Mouse (Mus musculus) urinary bladder, adult 18-20 months (tissue): ENCODE data around the gene Ergic1.

Source experiments
- DNase-seq, 2 experiments: peaks; one replicate each; pipeline ENCODE4 v3.0.0; 2022; ENCODE audit warnings: low spot score in 2 of 2, mixed read lengths in 2 of 2

Ergic1 gene

GRCm38 (mm10) chr17:26574701-26575100 is 13.4 kb downstream of the Ergic1 start:
- no peak for DNase-seq

DNA sequence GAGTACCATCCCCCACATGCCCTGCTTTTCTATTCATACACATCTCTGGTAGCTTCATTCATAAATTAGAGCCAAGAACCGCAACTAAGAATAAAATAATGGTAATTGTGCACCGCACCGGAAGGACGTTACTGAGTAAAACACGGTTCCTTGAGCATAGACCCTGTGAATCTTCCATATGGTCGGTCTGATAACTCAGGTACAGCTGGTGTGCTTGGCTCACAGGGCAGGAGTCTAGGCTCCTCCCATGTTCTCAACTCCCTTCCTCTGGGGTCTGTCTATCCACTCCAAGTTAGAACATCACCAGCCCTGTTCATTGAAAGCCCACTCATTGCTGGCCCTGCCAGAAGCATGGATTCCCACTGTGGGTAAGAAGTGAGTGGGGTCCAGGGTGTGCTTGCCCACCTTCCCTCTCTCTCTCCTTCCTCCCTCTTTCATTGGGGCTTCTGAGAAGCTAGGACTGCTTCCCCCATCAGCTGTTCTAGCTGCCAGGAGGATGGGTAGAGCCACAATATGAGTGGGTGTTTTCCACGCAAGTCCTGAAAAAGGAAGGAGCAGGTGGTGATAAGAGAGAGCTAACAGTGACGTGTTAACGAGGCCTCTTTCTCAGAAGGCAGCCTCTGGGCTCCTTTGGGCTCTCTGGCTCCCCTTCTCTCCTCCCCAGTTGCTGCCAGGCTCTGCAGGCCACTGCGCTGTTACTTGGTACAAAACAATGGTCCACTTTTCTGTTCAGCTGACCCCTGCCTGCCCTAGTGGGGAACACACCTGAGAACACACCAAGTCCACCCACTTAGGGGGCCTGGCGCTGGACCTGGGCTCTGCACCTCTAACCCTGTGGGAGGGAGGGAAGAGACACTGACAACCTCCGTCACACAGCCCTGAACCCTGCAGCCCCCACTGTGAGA is 14.7 kb downstream of the Ergic1 start:
- no peak for DNase-seq

DNA sequence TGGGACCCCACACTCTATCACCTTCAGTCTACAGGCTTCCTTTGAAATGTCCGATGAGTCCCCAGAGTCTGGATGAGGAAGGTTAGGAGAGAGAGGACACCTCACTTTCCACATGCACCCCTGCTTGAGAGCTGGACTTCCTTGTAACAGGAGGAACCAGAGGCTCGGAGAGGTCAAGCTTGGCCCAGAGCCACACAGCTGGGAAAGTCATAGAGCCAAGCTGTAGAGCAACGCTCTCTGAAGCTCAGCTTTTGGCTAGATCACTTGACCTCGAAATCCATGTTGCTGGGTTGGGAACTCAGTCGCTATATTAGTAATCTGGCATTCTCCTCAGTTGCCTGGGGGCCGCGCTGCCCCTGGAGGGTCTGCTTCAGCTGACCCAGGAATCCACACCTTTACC is 15.5 kb downstream of the Ergic1 start:
- DNase-seq, result no peak

DNA sequence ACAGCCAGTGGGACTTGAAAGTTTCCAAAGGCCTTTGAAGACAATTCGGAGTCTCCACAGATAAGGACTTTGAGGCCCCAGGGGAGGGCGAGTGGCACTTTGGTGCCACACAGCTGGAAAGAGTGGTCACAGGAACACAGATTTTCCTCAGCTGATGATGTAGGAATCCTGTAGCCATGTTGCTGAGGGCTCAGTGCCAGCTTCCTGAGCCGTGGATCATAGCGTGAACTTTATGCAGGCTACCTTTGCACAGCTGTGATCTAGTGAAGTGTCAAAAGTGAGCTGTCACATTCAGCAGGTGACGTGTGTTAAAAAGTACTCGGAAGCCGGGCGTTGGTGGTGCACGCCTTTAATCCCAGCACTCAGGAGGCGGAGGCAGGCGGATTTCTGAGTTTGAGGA is 16.0 kb downstream of the Ergic1 start:
- DNase-seq, result no peak

DNA sequence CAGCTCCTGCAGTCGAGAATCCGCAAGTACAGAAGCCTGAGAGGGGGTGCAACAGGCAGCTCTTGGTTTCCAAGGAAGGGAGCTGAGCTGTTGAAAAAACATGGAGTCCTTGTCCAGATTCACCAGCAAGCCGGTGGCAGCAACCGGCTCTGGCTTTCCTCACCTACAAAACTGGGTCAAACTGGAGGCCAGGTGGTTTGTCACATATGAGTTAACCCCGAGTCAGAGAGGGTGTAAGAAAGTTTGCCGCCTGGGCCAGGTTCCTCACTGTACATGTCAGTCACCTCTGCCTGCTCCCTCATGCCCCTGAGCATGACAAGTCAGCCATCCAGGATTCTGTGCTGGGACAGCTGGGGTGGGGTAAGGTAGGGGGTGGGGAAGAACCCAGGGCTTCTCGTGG is 16.9 kb downstream of the Ergic1 start:
- no peak for DNase-seq

DNA sequence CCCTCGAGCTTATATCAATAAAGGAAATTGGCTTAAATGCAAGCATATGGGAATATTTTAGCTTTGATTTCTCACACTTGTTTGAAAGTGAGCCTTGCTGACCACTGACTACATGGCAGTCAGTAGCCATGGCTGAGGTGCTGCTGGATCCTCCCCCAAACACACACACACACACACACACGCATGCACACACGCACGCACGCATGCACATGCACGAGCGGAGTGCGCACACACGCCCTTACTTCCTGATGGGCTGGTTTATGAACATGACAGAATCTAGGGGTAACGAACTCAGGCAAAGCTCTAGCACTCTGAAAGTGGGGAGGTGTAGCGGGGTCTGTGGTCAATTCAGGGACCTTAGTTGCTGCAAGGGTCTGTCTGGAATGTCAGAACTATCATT is 17.5 kb downstream of the Ergic1 start:
- no peak for DNase-seq

- no peak for DNase-seq
Measured at GRCm38 (mm10) chr17:26579396-26579795, 18.1 kb downstream of the Ergic1 start.

- DNase-seq, result no peak
Measured at GRCm38 (mm10) chr17:26580873-26581401, 19.6 kb downstream of the Ergic1 start.

- DNase-seq, result no peak
Measured at GRCm38 (mm10) chr17:26582297-26582696, 21.0 kb downstream of the Ergic1 start.

DNA sequence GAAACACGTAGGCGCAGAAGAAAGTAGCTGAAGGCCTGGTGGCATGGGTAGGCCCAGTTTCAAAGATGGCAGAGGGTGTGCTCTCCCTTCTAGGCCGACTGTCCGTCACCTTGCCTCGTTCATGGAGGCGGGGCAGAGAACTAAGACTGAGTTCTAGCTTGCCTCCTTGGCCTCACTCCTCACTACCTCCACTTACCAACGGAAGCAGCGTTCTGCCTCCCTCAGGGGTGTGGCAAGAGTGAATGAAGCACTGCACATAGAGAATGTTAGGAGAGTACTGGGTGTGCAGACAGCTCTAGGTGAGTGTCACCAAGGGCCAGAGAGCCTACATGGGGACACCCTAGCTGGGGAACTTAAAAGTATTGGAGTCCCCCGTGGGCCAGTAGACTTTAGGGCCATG is 21.8 kb downstream of the Ergic1 start:
- DNase-seq, result no peak

DNA sequence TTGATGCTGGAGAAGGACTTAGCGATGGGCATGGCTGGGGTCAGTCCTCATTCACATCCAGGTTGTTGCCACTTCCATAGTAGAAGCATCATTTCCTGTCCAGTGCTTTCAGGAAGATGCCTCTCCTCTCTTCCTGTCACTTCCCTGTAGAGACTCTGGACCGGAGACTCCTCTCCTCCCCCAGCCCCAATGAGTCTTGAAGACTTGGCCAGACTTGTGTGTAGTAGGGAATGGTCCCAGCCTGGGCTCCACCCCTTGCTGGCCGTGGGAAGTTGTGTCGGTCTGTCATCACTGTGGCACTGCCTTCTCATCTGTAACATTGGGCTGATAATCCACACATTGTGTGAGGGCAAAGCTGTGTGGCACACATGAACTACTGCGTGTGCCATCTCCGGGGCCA is 22.3 kb downstream of the Ergic1 start:
- DNase-seq, result no peak

DNA sequence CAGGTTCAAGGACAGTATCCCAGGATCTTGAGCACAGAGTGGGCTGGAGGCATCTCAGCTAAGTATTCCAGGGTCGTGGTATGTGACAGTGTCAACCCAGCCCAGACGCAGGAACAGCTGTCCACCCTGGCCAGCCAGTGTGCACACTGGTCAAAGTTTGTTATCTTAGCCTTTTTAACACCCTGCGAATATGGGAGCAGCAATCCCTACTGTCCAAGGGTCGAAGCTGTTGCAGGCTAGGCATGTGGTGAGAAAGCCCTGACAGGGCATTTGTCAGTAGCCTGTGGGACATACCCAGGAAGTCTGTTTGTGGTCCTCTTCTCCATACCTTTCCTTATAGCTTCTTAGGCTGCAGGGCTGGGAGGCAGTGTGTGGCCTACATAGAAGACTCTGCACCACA is 22.8 kb downstream of the Ergic1 start:
- DNase-seq, result no peak

GRCm38 (mm10) chr17:26584558-26585136 is 23.4 kb downstream of the Ergic1 start:
- DNase-seq, result peak in 1 of 2 experiments; percentile 58

DNA sequence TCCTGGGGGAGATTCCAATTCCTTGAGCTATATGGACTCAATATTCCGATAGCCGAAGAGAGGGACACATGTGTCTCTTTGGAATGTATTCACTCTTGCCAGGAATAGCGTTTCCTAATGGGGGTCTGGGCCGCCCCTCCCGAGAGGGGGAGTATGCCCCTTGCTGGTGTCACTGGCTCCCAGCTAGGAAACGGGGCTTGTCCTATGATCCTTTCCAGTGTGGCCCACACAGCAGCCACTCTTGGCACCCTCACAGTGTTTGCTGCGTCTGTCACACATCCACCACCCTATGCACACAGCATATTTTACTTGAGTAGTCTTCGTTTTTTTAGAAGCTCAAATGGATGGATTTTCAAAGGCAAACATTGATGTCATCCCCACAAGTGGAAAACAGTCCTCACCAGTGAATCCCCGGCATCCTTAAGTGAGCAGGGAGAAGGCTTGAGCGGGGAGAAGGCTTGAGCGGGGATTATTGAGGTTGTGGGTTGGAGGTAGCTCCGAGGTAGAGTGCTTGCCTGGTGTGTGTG is 26.7 kb downstream of the Ergic1 start:
- no peak for DNase-seq

GRCm38 (mm10) chr17:26592510-26592909 is 31.2 kb downstream of the Ergic1 start:
- peak in 1 of 2 experiments; percentile 71 for DNase-seq

DNA sequence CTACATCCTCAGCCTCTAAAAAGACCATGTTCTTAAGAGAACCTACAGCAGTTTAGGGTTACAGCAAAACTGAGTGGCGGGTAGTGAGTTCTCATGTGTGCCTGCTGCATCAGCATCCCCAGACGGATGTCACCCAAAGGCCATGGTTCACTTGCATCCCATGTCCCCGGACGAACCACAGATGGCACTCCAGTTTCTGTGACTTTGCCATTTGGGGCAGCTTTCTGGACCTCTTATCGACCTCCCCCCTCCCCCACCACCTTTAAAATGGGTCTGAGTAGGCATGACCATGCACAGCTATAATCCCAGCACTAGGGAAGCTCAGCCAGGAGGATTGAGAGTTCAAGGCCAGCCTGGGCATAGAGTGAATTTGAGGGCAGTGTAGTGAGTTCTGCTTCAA is 31.9 kb downstream of the Ergic1 start:
- DNase-seq, result no peak

DNA sequence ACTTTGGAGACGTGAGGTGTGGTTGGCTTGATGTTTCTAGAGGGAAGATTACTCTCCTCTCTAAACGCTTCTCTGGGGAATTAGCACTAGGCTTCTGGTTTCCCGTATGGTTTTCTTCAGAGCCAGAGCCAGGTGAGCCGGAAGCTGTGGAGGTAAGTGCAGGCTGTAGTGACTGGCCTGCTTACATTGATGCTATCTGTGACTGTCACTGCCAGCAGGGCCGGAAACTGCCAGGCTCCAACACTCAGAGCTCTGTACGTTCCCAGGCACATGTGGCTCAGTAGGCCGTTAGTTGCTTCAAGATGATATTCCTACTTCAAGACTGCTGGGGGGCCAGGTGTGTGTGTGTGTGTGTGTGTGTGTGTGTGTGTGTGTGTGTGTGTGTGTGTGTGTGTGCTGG is 32.9 kb downstream of the Ergic1 start:
- no peak for DNase-seq

- DNase-seq, result no peak
Measured at GRCm38 (mm10) chr17:26594958-26595357, 33.7 kb downstream of the Ergic1 start.

DNA sequence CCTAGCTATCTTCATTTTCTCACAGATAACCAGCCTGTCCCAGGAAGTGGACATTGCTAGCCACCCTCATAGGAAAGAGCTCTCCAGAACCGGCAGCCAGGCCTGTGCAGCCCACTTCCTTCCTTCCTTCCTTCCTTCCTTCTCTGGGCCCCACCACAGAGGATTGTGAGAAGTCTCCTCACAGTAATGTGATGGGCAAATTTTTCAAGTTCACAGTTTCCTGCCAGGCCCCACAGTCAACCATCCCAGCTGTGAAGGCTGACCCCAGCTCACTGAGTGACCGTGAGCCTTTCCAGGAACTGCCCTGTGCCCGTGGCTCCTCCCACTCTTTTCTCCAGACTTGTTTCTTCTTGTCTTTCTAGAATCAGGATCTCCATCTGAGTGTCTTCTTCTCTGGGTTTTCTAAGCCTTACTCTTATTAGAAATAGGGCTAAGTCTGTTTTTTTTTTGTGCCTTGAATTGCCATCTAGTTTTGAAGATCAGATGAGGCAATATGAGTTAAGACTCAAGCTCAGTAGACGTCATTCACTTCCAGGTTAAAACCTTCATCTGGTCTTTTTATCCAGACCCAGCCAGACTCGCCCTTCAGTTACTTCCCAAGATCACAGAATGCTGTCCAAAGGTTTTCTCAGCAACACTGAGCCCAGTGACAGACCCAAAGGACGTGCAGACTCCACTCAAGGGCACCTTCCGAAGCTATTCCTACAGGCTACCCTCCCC is 34.3 kb downstream of the Ergic1 start:
- no peak for DNase-seq

DNA sequence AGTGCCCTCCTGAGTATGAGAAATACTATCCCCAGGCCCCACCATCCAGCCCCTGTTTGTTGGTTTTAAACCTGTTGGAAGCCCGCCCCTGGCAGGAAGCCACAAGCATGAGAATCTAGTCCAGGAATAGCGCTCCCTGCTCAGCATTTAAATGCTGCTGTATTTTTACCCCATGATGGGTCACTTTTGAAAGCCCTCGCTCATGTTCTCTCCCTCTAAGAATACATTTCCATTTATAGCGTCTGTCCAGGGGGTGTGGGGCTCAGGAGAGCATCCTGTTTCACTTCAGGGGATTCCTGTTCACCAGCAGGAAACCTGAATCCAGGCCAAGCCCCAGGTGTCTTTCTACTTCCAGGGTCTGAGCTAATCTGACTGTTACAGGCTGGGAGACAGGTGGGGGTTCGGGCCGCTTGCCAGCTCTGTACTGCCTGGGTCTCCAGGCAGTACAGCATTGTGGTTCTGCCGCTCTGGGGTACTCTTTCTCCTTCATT is 34.9 kb downstream of the Ergic1 start:
- no peak for DNase-seq

- no peak for DNase-seq
Measured at GRCm38 (mm10) chr17:26596856-26597481, 35.7 kb downstream of the Ergic1 start.

DNA sequence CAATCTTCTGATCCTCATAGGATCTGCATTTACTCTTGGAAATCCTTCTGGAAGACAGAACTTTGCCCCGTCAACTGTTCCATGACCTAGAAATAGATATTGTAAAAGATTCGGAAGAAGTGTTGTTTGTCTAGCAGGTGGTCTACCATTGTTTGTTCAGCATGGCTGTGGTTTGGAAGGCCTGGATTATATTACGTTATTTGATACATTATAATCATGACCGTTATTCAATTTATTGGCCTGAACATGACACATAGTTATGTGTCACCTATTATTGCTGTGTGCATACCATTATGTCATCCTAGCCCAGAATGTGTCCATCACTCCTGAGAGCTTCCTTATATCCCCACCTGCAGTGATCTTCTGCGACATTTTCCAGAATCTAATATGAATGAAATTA is 37.6 kb downstream of the Ergic1 start:
- DNase-seq, result no peak
